Mouse (Mus musculus) CH12.LX (cell line): ENCODE data around the gene 4931428F04Rik.

ENCODE experiments used
- EP300 ChIP-seq: IDR thresholded peaks from 2 replicates; pipeline ENCODE4 v1.6.1; 2011; ENCODE audit warnings: low read length, improper control_type of control experiment
- MAX ChIP-seq: IDR thresholded peaks from 2 replicates; pipeline ENCODE4 v1.6.1; 2011; ENCODE audit warnings: low read length, improper control_type of control experiment
- NRF1 ChIP-seq: IDR thresholded peaks from 2 replicates; pipeline ENCODE4 v1.6.1; 2014; ENCODE audit warnings: low read depth, mild to moderate bottlenecking, inconsistent platforms, low read length, improper control_type of control experiment, moderate library complexity
- TBP ChIP-seq: conservative IDR thresholded peaks from 2 replicates; pipeline ENCODE4 v1.6.1; 2011; ENCODE audit warnings: low read depth, low read length, improper control_type of control experiment
- ZC3H11A ChIP-seq: IDR thresholded peaks from 2 replicates; pipeline ENCODE4 v1.6.1; 2012; ENCODE audit warnings: low read depth, mild to moderate bottlenecking, inconsistent platforms, low read length, improper control_type of control experiment

DNA sequence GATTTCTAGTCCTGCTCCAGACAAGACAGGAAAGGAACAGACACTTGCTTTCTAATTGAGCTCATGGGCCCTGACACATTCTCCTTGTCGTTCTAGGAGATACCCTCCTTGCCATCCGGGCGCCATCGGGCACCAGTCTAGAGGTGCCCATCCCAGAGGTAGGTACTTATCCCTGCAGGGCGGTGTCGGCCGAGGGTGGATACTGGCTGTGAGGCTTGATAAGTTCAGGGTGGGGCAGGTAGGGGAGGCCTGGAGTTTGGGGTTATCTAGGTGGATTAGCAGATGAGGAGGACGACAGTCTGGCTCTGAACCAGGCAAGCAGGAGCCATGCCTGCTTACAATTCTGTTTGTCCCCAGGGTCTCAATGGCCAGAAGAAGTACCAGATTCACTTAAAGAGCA, 10.3 kb upstream of the 4931428F04Rik start:
- TF ChIP-seq NRF1 (no peak), MAX (no peak), ZC3H11A (no peak), TBP (no peak), EP300 (no peak)
